Mouse (Mus musculus): ENCODE results near the gene Uba2. TPM values are rescaled to one million over a fixed set of nuclear protein-coding genes. Genes with fewer than 3 reads are reported as not detected.
"Not testable (repeated sequence)": the region's sequence is repeated elsewhere in the genome, so short reads cannot be mapped to it uniquely, and the experiment has no call there.

The Uba2 gene
- polyA plus RNA-seq (2016; fragmentation: Nextera tagmentation; extraction: Ambion mirVana), result 245 and 255 TPM in 2 replicates

GRCm38 (mm10) chr7:34169454-34169853, at the start of gene Uba2:
Gene Uba2 (minus strand): TSS chr7:34169599.
- H3K4me2 ChIP-seq (replicated peaks), result peak within 1 kb of the TSS; percentile 81
- peaks cover 5% of the 10 kb centered on the region; the same call in 1 of the 2 replicates for H3K4me1 ChIP-seq
- peaks cover 7% of the 10 kb centered on the region for H3K36me3 ChIP-seq
- H3K9ac ChIP-seq, result peak within 1 kb of the TSS; percentile 96
- H3K27me3 ChIP-seq, result no peaks in the 10 kb centered on the region
- WGBS, result 81% methylated on average over 3 of the region's 3 CpGs
- peak within 1 kb of the TSS; percentile 92 for H3K4me3 ChIP-seq
- H3K9me3 ChIP-seq, result no peaks in the 10 kb centered on the region
- H3K27ac ChIP-seq, result peak within 1 kb of the TSS; percentile 94
- ATAC-seq (ENCODE audit: insufficient number of reproducible peaks, insufficient read depth, low FRiP score, low TSS enrichment), result no peak

- Histone ChIP-seq H3K9ac (no peak overlapping the region), H3K36me3 (peaks cover 97% of the 10 kb centered on the region), H3K4me3 (no peak overlapping the region), H3K27ac (no peak overlapping the region), H3K27me3 (no peaks in the 10 kb centered on the region), H3K9me3 (no peaks in the 10 kb centered on the region), H3K4me2 (replicated peaks) (no peak overlapping the region), H3K4me1 (no peaks in the 10 kb centered on the region)
- no peak for ATAC-seq (ENCODE audit: insufficient number of reproducible peaks, insufficient read depth, low FRiP score, low TSS enrichment)
- 87% methylated on average over 1 of the region's 1 CpGs for WGBS
These were observed 49.1 kb upstream of the Uba2 start for GRCm38 (mm10) chr7:34218496-34218895.

GRCm38 (mm10) chr7:34216474-34216873, 47.1 kb upstream of the Uba2 start:
- no peak for ATAC-seq (ENCODE audit: insufficient number of reproducible peaks, insufficient read depth, low FRiP score, low TSS enrichment)
- no peak overlapping the region for H3K27ac ChIP-seq
- no peak overlapping the region for H3K4me3 ChIP-seq
- no peaks in the 10 kb centered on the region for H3K4me1 ChIP-seq
- H3K27me3 ChIP-seq, result no peaks in the 10 kb centered on the region
- H3K4me2 ChIP-seq (replicated peaks), result no peak overlapping the region
- 90% methylated on average over 10 of the region's 10 CpGs for WGBS
- no peaks in the 10 kb centered on the region for H3K9me3 ChIP-seq
- H3K36me3 ChIP-seq, result peaks cover 97% of the 10 kb centered on the region
- no peak overlapping the region for H3K9ac ChIP-seq

- H3K27me3 ChIP-seq, result no peaks in the 10 kb centered on the region
- H3K4me2 ChIP-seq (replicated peaks), result no peak overlapping the region
- H3K9me3 ChIP-seq, result no peaks in the 10 kb centered on the region
- no peak for ATAC-seq (ENCODE audit: insufficient number of reproducible peaks, insufficient read depth, low FRiP score, low TSS enrichment)
- H3K9ac ChIP-seq, result no peak overlapping the region
- H3K4me3 ChIP-seq, result no peak overlapping the region
- WGBS, result 77% methylated on average over 9 of the region's 9 CpGs
- no peaks in the 10 kb centered on the region for H3K4me1 ChIP-seq
- no peak overlapping the region for H3K27ac ChIP-seq
- H3K36me3 ChIP-seq, result peaks cover 97% of the 10 kb centered on the region
These were observed 46.1 kb upstream of the Uba2 start for GRCm38 (mm10) chr7:34215481-34215880.

GRCm38 (mm10) chr7:34214644-34215043, 45.2 kb upstream of the Uba2 start:
- Histone ChIP-seq H3K27me3 (no peaks in the 10 kb centered on the region), H3K27ac (no peak overlapping the region), H3K36me3 (peaks cover 98% of the 10 kb centered on the region), H3K4me3 (no peak overlapping the region), H3K4me1 (no peaks in the 10 kb centered on the region), H3K9ac (no peak overlapping the region), H3K4me2 (replicated peaks) (no peak overlapping the region), H3K9me3 (no peaks in the 10 kb centered on the region)
- WGBS, result 94% methylated on average over 8 of the region's 8 CpGs
- ATAC-seq (ENCODE audit: insufficient number of reproducible peaks, insufficient read depth, low FRiP score, low TSS enrichment), result no peak

- peaks cover 98% of the 10 kb centered on the region for H3K36me3 ChIP-seq
- no peaks in the 10 kb centered on the region for H3K4me1 ChIP-seq
- H3K27me3 ChIP-seq, result no peaks in the 10 kb centered on the region
- no peak for ATAC-seq (ENCODE audit: insufficient number of reproducible peaks, insufficient read depth, low FRiP score, low TSS enrichment)
- H3K4me3 ChIP-seq, result no peak overlapping the region
- no peak overlapping the region for H3K4me2 ChIP-seq (replicated peaks)
- H3K9me3 ChIP-seq, result no peaks in the 10 kb centered on the region
- H3K9ac ChIP-seq, result no peak overlapping the region
- WGBS, result 92% methylated on average over 7 of the region's 7 CpGs
- no peak overlapping the region for H3K27ac ChIP-seq
These were observed 43.9 kb upstream of the Uba2 start for GRCm38 (mm10) chr7:34213281-34213680.

- Histone ChIP-seq H3K27me3 (no peaks in the 10 kb centered on the region), H3K36me3 (peaks cover 98% of the 10 kb centered on the region)
- 93% methylated on average over 9 of the region's 9 CpGs for WGBS
These were observed 38.8 kb upstream of the Uba2 start for GRCm38 (mm10) chr7:34208027-34208745.

GRCm38 (mm10) chr7:34206331-34206730, 36.9 kb upstream of the Uba2 start:
- 94% methylated on average over 6 of the region's 6 CpGs for WGBS
- no peaks in the 10 kb centered on the region for H3K9me3 ChIP-seq
- ATAC-seq (ENCODE audit: insufficient number of reproducible peaks, insufficient read depth, low FRiP score, low TSS enrichment), result no peak
- no peaks in the 10 kb centered on the region for H3K27me3 ChIP-seq
- H3K4me3 ChIP-seq, result no peak overlapping the region
- no peak overlapping the region for H3K27ac ChIP-seq
- no peak overlapping the region for H3K4me2 ChIP-seq (replicated peaks)
- no peak overlapping the region for H3K9ac ChIP-seq
- H3K36me3 ChIP-seq, result peaks cover 98% of the 10 kb centered on the region
- H3K4me1 ChIP-seq, result no peaks in the 10 kb centered on the region

More at GRCm38 (mm10) chr7:34208027-34208745, 38.8 kb upstream of the Uba2 start:
- H3K9ac ChIP-seq, result no peak overlapping the region
- no peaks in the 10 kb centered on the region for H3K4me1 ChIP-seq
- H3K4me2 ChIP-seq (replicated peaks), result no peak overlapping the region
- no peaks in the 10 kb centered on the region for H3K9me3 ChIP-seq
- no peak overlapping the region for H3K4me3 ChIP-seq
- no peak overlapping the region for H3K27ac ChIP-seq
- ATAC-seq (ENCODE audit: insufficient number of reproducible peaks, insufficient read depth, low FRiP score, low TSS enrichment), result no peak

GRCm38 (mm10) chr7:34202147-34202546, 32.7 kb upstream of the Uba2 start:
- not testable (repeated sequence) for H3K9me3 ChIP-seq; H3K4me3 ChIP-seq; H3K4me2 ChIP-seq (replicated peaks); H3K4me1 ChIP-seq; H3K27me3 ChIP-seq; H3K9ac ChIP-seq; H3K27ac ChIP-seq; ATAC-seq (ENCODE audit: insufficient number of reproducible peaks, insufficient read depth, low FRiP score, low TSS enrichment)
- peaks cover 68% of the 10 kb centered on the region for H3K36me3 ChIP-seq
- 94% methylated on average over 10 of the region's 10 CpGs for WGBS

GRCm38 (mm10) chr7:34200829-34201228, 31.4 kb upstream of the Uba2 start:
- peaks cover 55% of the 10 kb centered on the region for H3K36me3 ChIP-seq
- no peak for ATAC-seq (ENCODE audit: insufficient number of reproducible peaks, insufficient read depth, low FRiP score, low TSS enrichment)

GRCm38 (mm10) chr7:34198346-34198745, 28.9 kb upstream of the Uba2 start:
- no peaks in the 10 kb centered on the region for H3K9me3 ChIP-seq
- peaks cover 7% of the 10 kb centered on the region; the same call in 1 of the 2 replicates for H3K4me1 ChIP-seq
- WGBS, result 48% methylated on average over 3 of the region's 3 CpGs

More at GRCm38 (mm10) chr7:34200829-34201228, 31.4 kb upstream of the Uba2 start:
- H3K4me3 ChIP-seq, result no peak overlapping the region
- H3K4me2 ChIP-seq (replicated peaks), result no peak overlapping the region
- H3K27ac ChIP-seq, result no peak overlapping the region
- no peaks in the 10 kb centered on the region for H3K9me3 ChIP-seq
- 96% methylated on average over 2 of the region's 2 CpGs for WGBS
- no peak overlapping the region for H3K9ac ChIP-seq
- no peaks in the 10 kb centered on the region for H3K4me1 ChIP-seq
- no peaks in the 10 kb centered on the region for H3K27me3 ChIP-seq

More at GRCm38 (mm10) chr7:34198346-34198745, 28.9 kb upstream of the Uba2 start:
- Histone ChIP-seq H3K4me3 (no peak overlapping the region), H3K4me2 (replicated peaks) (no peak overlapping the region), H3K27me3 (no peaks in the 10 kb centered on the region), H3K9ac (no peak overlapping the region), H3K36me3 (peaks cover 31% of the 10 kb centered on the region), H3K27ac (no peak overlapping the region)
- ATAC-seq (ENCODE audit: insufficient number of reproducible peaks, insufficient read depth, low FRiP score, low TSS enrichment), result no peak

Data from embryonic facial prominence, embryonic 12.5 days (tissue).